Mouse (Mus musculus): ENCODE measurements at regions not wholly inside any gene's neighbourhood (a gene's known extent, or its start where the extent isn't known, plus 50 kb on each side); places are given as distances from the start of the nearest gene placed in this dataset.

DNA sequence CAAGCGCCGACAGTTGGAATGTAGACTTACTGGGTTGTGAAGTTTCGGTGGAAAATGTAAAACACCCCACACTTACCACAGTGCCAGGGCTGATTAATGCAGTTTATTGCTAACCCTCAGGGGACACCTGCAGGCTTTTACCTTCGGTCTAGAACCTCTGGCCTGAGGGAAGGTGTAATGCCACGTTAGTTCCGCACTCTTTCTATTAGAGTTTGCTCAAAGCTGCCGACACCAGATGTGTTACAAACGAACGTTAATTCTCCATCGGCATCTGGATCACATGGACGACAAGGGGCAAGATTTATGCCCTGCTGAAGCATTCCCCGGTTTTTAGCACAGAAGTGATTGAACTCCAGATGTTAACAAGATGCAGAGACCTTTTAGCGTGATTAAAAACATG lies 57.7 kb upstream of the Gorab start:
- Histone ChIP-seq H3K4me1 (ENCODE audit: control insufficient read depth, insufficient read depth, low read length) (no peaks in the 10 kb centered on the region), H3K9ac (ENCODE audit: low read depth, low read length) (no peak overlapping the region), H3K27me3 (ENCODE audit: control insufficient read depth, insufficient read depth, low read depth, low read length) (no peaks in the 10 kb centered on the region), H3K27ac (ENCODE audit: low read length) (no peak overlapping the region), H3K4me2 (ENCODE audit: low read length) (no peak overlapping the region), H3K36me3 (ENCODE audit: control insufficient read depth, insufficient read depth, low read length) (no peaks in the 10 kb centered on the region), H3K4me3 (ENCODE audit: low read depth, low read length) (no peak overlapping the region), H3K9me3 (replicated peaks; ENCODE audit: control insufficient read depth, low read length, poor library complexity, severe bottlenecking) (no peaks in the 10 kb centered on the region)
- WGBS, result 92% methylated on average over 13 of the region's 13 CpGs
- ATAC-seq, result no peak

DNA sequence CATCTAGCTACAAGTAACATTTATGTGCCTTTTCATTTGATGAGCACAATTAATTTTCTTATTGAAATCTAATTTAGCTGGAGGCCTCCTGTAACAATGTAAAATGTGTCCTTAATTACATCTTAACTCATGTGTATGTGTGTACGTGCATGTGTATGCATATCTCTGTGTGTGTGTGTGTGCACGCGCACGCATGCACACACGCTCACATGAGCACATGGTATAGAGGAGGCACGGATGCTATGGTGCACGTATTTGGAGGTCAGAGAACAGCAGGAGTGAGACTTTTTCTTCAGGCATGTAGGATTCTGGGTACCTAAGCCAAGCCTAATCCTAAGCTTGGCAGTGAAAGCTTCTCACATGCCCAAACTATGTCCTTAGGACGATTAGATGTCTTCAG lies 52.9 kb upstream of the Gorab start:
- no peak overlapping the region for H3K9ac ChIP-seq (ENCODE audit: low read depth, low read length)
- WGBS, result 94% methylated on average over 8 of the region's 8 CpGs
- no peak overlapping the region for H3K27ac ChIP-seq (ENCODE audit: low read length)
- H3K4me3 ChIP-seq (ENCODE audit: low read depth, low read length), result no peak overlapping the region
- H3K4me2 ChIP-seq (ENCODE audit: low read length), result no peak overlapping the region
- H3K9me3 ChIP-seq (replicated peaks; ENCODE audit: control insufficient read depth, low read length, poor library complexity, severe bottlenecking), result no peaks in the 10 kb centered on the region
- H3K27me3 ChIP-seq (ENCODE audit: control insufficient read depth, insufficient read depth, low read depth, low read length), result no peaks in the 10 kb centered on the region
- ATAC-seq, result no peak
- no peaks in the 10 kb centered on the region for H3K36me3 ChIP-seq (ENCODE audit: control insufficient read depth, insufficient read depth, low read length)
- H3K4me1 ChIP-seq (ENCODE audit: control insufficient read depth, insufficient read depth, low read length), result no peaks in the 10 kb centered on the region

Data from midbrain, embryonic 16.5 days (tissue).